Mouse (Mus musculus): Measurements from ENCODE around the gene Aox2.

Aox2 gene

DNA sequence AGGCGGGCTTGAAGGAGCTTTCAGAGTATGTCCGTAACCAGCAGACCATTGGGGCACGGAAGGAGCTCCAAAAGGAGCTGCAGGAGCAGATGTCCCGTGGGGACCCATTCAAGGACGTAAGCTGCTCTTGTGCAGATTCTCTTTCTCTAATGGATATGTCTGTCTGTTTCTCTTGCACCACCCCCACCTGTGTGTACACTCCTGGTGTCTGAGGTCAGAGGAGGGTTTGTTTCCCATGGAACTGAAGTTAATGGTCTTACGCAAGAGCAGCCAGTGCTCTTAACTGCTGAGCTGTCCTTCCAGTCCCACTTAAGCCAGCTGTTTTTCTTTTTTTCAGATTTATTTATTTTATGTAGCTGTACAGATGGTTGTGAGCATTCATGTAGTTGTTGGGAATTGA lies 123.3 kb downstream of the Aox2 start:
- peak; percentile 12 for DNase-seq (ENCODE audit: low read depth)

GRCm38 (mm10) chr1:58403745-58404144 lies 125.6 kb downstream of the Aox2 start:
- peak; percentile 24 for DNase-seq (ENCODE audit: low read depth)

DNA sequence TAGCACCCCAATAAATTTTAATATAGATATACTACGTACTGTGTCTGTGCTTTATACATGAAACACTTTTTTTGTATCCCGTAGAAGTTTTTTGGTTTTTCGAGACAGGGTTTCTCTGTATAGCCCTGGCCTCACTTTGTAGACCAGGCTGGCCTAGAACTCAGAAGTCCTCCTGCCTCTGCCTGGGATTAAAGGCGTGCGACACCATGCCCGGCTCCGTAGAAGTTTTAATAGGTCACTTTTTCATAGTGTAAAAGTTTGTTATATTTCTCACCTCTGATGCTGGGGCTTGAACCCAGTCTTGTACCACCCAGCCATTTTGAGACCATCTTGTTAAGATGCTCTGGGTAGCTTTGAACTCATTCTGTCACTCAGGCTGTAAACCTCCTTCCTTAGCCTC lies 129.2 kb downstream of the Aox2 start:
- no peak for DNase-seq (ENCODE audit: low read depth)

GRCm38 (mm10) chr1:58408141-58408540 lies 130.0 kb downstream of the Aox2 start:
- DNase-seq (ENCODE audit: low read depth): no peak

GRCm38 (mm10) chr1:58409553-58410197 lies 131.5 kb downstream of the Aox2 start:
- DNase-seq (ENCODE audit: low read depth): peak; percentile 45

DNA sequence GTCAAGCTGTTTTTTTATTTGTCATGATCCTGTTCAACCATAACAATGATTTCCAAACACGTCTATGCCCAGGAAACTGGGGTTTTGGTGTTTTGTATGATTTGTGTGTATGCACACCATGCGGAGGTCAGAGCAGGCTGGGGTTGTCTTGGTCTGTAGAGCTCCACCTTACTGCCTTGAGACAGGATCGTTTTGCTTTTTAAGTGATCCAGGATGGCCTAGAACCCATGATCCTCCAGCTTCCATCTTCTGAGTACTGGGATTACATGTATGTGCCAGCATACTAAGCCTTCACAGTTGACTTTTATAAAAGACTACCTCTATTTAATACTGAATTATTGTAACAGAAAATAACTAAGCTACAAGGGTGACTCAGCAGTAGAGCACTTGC lies 132.1 kb downstream of the Aox2 start:
- peak; percentile 46 for DNase-seq (ENCODE audit: low read depth)

DNA sequence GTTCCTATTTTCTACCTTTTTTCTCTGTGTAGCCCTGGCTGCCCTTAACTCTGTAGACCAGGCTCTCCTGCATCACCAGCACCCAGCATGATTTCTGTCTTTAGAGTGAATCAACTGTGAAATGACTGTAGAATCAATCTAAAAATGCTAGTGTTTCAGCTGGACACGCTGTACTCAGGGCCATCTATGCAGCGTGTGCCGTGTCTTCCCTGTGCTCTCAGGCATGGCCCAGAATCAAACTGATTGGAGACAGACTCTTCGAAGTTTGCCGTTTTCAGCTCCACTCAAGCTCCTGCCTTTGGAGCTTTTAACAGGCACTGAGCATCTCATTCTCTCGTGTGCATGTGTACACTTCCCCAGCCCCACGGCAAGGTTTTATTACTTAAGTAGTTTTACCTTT lies 132.7 kb downstream of the Aox2 start:
- DNase-seq (ENCODE audit: low read depth): peak; percentile 37

GRCm38 (mm10) chr1:58415442-58415841 lies 137.3 kb downstream of the Aox2 start:
- DNase-seq (ENCODE audit: low read depth): peak; percentile 69

DNA sequence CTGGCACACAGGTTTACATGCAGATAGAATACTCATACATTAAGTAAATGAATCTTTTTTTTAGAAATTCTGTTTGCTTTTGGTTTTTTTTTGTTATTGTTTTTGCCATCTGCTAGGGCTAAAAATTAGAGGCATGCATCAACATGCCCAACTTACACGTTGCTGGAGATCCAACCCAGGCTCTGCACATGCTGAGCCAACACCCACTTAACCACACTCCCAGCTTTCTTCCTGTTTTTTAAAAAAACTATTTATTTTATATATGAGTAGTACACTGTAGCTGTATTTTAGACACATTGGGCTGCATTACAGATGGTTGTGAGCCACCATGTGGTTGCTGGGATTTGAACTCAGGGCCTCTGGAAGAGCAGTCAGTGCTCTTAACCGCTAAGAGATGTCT lies 137.9 kb downstream of the Aox2 start:
- DNase-seq (ENCODE audit: low read depth): no peak

GRCm38 (mm10) chr1:58420032-58420431 lies 141.9 kb downstream of the Aox2 start:
- DNase-seq (ENCODE audit: low read depth): peak; percentile 46

- DNase-seq (ENCODE audit: low read depth): peak; percentile 56
These were observed 142.8 kb downstream of the Aox2 start for GRCm38 (mm10) chr1:58420961-58421360.

- peak; percentile 95 for DNase-seq (ENCODE audit: low read depth)
These were observed 144.8 kb downstream of the Aox2 start for GRCm38 (mm10) chr1:58422879-58423278.

GRCm38 (mm10) chr1:58423371-58424248 lies 145.5 kb downstream of the Aox2 start, which contains the start of gene Clk1:
Gene Clk1 (minus strand): TSS chr1:58424066.
- DNase-seq (ENCODE audit: low read depth): peak; percentile 96

DNA sequence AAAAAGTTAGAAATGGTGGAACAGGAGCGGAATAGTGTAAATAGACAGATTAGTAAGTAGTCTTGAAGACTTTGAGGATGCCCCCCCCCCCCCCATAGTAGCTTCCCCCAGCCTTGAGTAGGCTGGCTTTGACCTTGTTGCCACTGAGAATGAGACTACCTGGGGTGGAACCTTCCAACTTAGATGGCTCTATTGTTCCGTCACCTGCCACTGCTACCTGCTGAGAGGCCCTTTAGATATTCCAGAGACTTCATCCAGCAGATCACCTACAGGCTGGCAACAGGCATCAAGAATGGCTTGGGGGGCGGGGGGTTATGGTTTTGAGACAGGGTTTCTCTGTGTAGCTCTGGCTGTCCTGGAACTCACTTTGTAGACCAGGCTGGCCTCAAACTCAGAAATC lies 146.4 kb downstream of the Aox2 start:
- peak; percentile 37 for DNase-seq (ENCODE audit: low read depth)
